Mouse (Mus musculus): ENCODE measurements at regions not wholly inside any gene's neighbourhood (a gene's known extent, or its start where the extent isn't known, plus 50 kb on each side); places are given as distances from the start of the nearest gene placed in this dataset.

DNA sequence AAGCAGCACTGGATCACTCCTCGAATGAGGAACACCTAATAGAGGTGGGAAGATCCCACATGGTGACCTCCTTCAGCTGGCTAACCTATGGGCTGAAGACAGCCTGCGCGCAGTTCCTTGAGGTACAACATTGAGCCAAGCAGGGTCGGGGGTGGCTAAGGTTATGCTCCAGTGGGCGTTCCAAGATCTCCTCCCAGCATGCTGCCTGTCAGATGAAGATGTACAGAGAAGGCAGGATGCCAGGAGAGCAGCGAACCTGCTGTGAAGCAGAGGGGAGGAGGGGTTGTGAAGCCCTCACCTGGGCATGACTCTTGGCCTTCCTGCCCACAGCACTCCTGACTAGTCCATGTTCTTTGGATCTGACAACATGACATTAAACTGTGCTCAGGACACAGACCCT is 212.5 kb downstream of the Ccser2 start:
- no peak for TF ChIP-seq EP300 (IDR thresholded peaks at IDR 0.05)
- no peak for TF ChIP-seq CTCF (IDR thresholded peaks at IDR 0.05)

Data from lung, postnatal 0 days (tissue).